Mouse (Mus musculus): Measurements from ENCODE around the gene H2afj. TPM values are rescaled to one million over a fixed set of nuclear protein-coding genes. Genes with fewer than 3 reads are reported as not detected.

Gene H2afj
- 194 and 567 TPM in 2 replicates for polyA plus RNA-seq (2012; ENCODE audit: low replicate concordance)

GRCm38 (mm10) chr6:136808014-136808417, at the start of gene H2afj:
H2afj (plus strand) TSS chr6:136808244.

GRCm38 (mm10) chr6:136781377-136781986, 26.6 kb upstream of the H2afj start, which contains the start of gene Gucy2c:
Gucy2c (minus strand) TSS chr6:136781765.

GRCm38 (mm10) chr6:136803739-136804633, 4.1 kb upstream of the H2afj start, which contains the start of gene Hist4h4:
Hist4h4 (minus strand) TSS chr6:136804415.

GRCm38 (mm10) chr6:136827516-136827880, 19.5 kb downstream of the H2afj start, which contains the start of gene BC049715:
BC049715 (plus strand) TSS chr6:136827626.

GRCm38 (mm10) chr6:136827881-136828561, 20.0 kb downstream of the H2afj start, which contains the start of gene Wbp11:
Wbp11 (minus strand) TSS chr6:136828233.

GRCm38 (mm10) chr6:136835352-136835751, 27.3 kb downstream of the H2afj start, which contains the start of gene Smco3:
Smco3 (minus strand) TSS chr6:136835452.

GRCm38 (mm10) chr6:136857186-136857872, 49.3 kb downstream of the H2afj start, which contains the start of gene Art4:
Art4 (minus strand) TSS chr6:136857733.

Other genes starting within 250 kb of the H2afj start
- gene Plbd1, start 146.3 kb upstream of the H2afj start, polyA plus RNA-seq (2012; ENCODE audit: low replicate concordance), result 12.9 and 17.2 TPM in 2 replicates
- gene Gucy2c, start 26.5 kb upstream of the H2afj start, polyA plus RNA-seq (2012; ENCODE audit: low replicate concordance), result not detected in 2 replicates
- 18.8 and 18.9 TPM in 2 replicates for gene Hist4h4, start 3.8 kb upstream of the H2afj start, polyA plus RNA-seq (2012; ENCODE audit: low replicate concordance)
- gene BC049715, start 19.4 kb downstream of the H2afj start, polyA plus RNA-seq (2012; ENCODE audit: low replicate concordance), result 3.5 and 6.4 TPM in 2 replicates
- gene Wbp11, start 20.0 kb downstream of the H2afj start, polyA plus RNA-seq (2012; ENCODE audit: low replicate concordance), result 346 and 357 TPM in 2 replicates
- gene Smco3, start 27.2 kb downstream of the H2afj start, polyA plus RNA-seq (2012; ENCODE audit: low replicate concordance), result not detected in 2 replicates
- 0.66 and 4.1 TPM in 2 replicates for gene Art4, start 49.5 kb downstream of the H2afj start, polyA plus RNA-seq (2012; ENCODE audit: low replicate concordance)
- gene Mgp, start 67.6 kb downstream of the H2afj start, polyA plus RNA-seq (2012; ENCODE audit: low replicate concordance), result not detected in 2 replicates
- gene Erp27, start 113.9 kb downstream of the H2afj start, polyA plus RNA-seq (2012; ENCODE audit: low replicate concordance), result not detected in 2 replicates
- gene Pde6h, start 115.6 kb downstream of the H2afj start, polyA plus RNA-seq (2012; ENCODE audit: low replicate concordance), result 0.07 TPM in 1 of 2 replicates, not detected in the other
- gene Arhgdib, start 133.7 kb downstream of the H2afj start, polyA plus RNA-seq (2012; ENCODE audit: low replicate concordance), result 22.6 and 23.3 TPM in 2 replicates

Data from leukemia stem cell, adult 10-12 weeks (primary cell).